Mouse (Mus musculus) E14TG2a.4 (cell line): ENCODE results near the gene Zfp786.

ENCODE experiments used
- H3K27me3 ChIP-seq: 2 replicates; pipeline ENCODE4 v1.6.1; 2014; ENCODE audit warnings: low read length, control low read depth; ENCODE audit not compliant: insufficient read depth
- H3K36me3 ChIP-seq: 2 replicates; pipeline ENCODE4 v1.6.1; 2014; ENCODE audit warnings: low read length, control low read depth; ENCODE audit not compliant: insufficient read depth
- H3K4me1 ChIP-seq: replicated peaks from 2 replicates; pipeline ENCODE4 v1.6.1; 2014; ENCODE audit warnings: low read depth, low read length, control low read depth
- H3K4me3 ChIP-seq: replicated peaks from 2 replicates; pipeline ENCODE4 v1.5.1; 2014; ENCODE audit warnings: mild to moderate bottlenecking, low read length
- H3K9me3 ChIP-seq: 2 replicates; pipeline ENCODE4 v1.6.1; 2014; ENCODE audit warnings: low read length, control low read depth
- CTCF ChIP-seq: conservative IDR thresholded peaks from 2 replicates; pipeline ENCODE4 v1.5.1; 2014; ENCODE audit warnings: low read length
- NANOG ChIP-seq: IDR thresholded peaks from 2 replicates; pipeline ENCODE4 v1.6.1; 2014; ENCODE audit warnings: borderline replicate concordance, low read length, mixed read lengths
- POU5F1 ChIP-seq: IDR thresholded peaks from 2 replicates; pipeline ENCODE4 v1.6.1; 2014; ENCODE audit warnings: low read length, borderline replicate concordance

Zfp786 gene

DNA sequence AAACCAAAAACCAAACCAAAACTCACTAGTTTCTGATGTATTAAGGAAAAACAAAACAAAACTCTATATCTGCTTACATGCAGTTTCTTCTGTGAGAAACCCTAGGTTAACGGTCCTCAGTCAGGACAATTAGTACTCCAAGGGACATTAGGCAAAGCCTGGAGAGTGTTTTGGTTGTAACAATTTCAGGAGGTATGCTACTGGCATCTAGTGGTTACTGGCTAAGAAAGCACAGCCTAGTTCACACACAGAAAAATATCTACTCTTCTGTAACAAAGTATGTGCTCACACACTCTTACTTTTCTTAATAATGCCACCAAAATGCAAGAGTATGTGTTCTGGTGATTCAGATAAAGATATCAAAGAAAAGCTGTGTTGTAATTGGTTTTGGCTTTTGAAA lies 1.7 kb downstream of the Zfp786 start:
- Histone ChIP-seq H3K9me3 (no peaks in the 10 kb centered on the region), H3K4me3 (no peak overlapping the region), H3K36me3 (no peaks in the 10 kb centered on the region), H3K27me3 (peaks cover 9% of the 10 kb centered on the region), H3K4me1 (peaks cover 24% of the 10 kb centered on the region)
- no peak for TF ChIP-seq CTCF
- TF ChIP-seq POU5F1, result no peak
- no peak for TF ChIP-seq NANOG

DNA sequence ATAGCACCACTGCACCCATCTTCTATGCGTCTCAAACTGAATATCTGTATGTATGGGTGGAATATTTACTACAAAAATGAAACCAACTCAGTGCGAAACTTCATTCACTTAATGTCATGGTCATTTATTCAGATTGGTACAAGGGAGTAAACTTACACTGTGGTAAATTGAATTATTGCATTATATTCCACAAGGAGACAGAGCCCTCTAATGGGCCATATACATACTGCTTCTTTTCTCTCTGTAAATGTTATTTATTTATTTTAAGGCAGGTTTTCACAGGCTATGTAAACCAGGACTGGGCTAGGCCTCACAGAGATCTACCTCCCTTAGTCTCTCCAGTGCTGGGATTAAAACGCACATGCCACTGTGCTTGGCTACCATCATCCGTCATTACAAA lies 3.2 kb downstream of the Zfp786 start:
- TF ChIP-seq NANOG (no peak), CTCF (no peak), POU5F1 (no peak)
- no peak overlapping the region for H3K4me3 ChIP-seq
- H3K27me3 ChIP-seq, result peaks cover 6% of the 10 kb centered on the region; the same call in 1 of the 2 replicates
- no peaks in the 10 kb centered on the region for H3K36me3 ChIP-seq
- H3K9me3 ChIP-seq, result no peaks in the 10 kb centered on the region
- H3K4me1 ChIP-seq, result peaks cover 39% of the 10 kb centered on the region

DNA sequence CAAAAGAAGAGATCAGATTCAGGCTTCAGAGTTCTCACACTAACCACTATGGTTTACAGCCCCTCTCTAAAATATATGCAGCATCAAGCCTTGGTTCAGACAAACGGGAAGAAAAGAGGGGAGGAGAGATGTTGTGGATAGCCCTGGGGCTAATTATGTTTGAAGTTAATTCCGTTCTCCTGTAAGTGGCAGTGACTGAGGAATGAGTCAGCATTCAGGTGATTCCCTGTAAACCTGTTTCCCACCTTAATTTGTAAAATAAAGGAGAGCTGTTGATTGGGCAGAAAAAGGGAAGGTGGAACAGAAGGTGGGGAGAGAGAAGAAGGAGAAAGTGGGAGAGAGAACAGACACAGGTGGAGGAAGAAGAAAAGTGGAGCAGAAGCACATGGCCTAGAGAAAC lies 6.4 kb downstream of the Zfp786 start:
- Histone ChIP-seq H3K4me3 (0 out of 2 replicates have a peak overlapping the region, but pooled peaks have one; percentile 17), H3K36me3 (peaks cover 10% of the 10 kb centered on the region; the same call in 1 of the 2 replicates), H3K9me3 (no peaks in the 10 kb centered on the region), H3K4me1 (peaks cover 57% of the 10 kb centered on the region), H3K27me3 (peaks cover 13% of the 10 kb centered on the region)
- TF ChIP-seq NANOG (no peak), POU5F1 (no peak), CTCF (no peak)

DNA sequence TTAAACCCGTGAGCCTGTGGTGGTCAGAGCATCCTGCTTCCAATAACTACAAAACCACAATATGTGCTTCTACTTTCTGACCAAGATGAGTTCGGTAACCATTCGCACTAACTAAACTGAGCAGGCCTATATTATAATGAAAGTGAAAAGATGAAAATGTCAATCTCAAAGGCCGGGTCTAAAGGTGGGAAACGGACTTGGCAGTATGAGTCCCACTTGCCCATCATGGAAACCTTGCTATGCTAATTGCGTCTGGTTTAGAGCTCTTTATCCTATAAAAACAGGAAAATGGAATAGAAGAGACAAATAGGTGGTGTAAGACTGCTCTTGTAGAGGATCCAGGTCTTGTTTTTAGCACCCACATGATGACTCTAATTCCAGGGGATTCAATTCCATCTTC lies 8.9 kb downstream of the Zfp786 start:
- Histone ChIP-seq H3K36me3 (peaks cover 10% of the 10 kb centered on the region; the same call in 1 of the 2 replicates), H3K9me3 (no peaks in the 10 kb centered on the region), H3K27me3 (peaks cover 12% of the 10 kb centered on the region; the same call in 1 of the 2 replicates), H3K4me3 (no peak overlapping the region), H3K4me1 (peaks cover 62% of the 10 kb centered on the region)
- no peak for TF ChIP-seq NANOG

DNA sequence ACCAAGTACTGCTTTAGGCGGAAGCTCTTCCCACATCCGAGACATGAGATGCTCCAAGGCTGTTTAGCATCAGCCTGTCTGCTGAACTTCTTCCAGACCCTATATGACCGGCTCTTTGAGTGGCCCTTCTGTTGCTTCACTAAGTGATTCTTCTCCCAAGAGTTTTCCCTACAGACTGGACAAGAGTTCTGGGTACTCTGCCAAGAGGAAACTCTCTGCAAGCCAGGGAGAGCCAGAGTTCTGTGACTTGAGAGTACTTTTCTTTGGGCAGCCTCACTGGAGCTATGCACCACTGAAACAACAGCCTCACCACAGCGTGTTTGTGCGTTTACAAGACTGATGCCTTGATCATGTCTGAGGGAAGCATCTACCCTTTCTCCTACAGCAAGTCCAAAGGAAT lies 9.4 kb downstream of the Zfp786 start:
- TF ChIP-seq CTCF, result no peak
- no peak for TF ChIP-seq NANOG
- no peak for TF ChIP-seq POU5F1
- Histone ChIP-seq H3K36me3 (peaks cover 10% of the 10 kb centered on the region; the same call in 1 of the 2 replicates), H3K9me3 (no peaks in the 10 kb centered on the region), H3K4me3 (no peak overlapping the region), H3K4me1 (peaks cover 62% of the 10 kb centered on the region), H3K27me3 (peaks cover 12% of the 10 kb centered on the region; the same call in 1 of the 2 replicates)

DNA sequence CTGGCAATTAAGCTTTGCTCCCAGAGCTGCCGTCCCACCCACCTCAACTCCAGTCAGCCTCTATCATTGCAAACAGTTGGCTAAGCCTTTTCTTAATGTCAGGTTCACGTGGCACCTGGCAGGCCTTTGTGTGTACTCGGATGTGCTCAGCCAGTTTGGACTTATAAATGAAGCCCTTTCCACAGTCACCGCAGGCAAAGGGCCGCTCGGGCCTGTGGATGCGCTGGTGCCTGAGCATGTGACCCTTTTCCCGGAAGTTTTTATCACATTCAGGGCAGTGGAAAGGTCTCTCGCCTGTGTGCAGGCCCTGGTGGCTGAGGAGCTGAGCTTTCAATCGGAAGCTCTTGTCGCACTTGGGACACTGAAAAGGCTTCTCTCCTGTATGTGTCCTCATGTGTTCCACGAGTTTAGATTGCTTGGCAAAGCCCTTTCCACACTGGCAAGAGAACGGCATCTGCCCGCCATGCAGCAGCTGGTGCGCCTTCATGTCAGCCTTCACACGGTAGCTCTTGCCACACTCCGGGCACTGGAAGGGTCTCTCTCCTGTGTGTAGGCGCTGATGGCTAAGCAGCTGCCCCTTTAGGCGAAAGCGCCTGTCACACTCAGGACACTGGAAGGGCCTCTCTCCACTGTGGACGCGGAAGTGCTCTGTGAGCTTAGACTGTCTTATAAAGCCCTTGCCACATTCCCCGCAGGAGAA lies 10.9 kb downstream of the Zfp786 start:
- peaks cover 12% of the 10 kb centered on the region; the same call in 1 of the 2 replicates for H3K27me3 ChIP-seq
- no peak for TF ChIP-seq NANOG
- no peak for TF ChIP-seq CTCF
- TF ChIP-seq POU5F1, result no peak
- H3K4me3 ChIP-seq, result peak overlapping the region; percentile 72
- H3K36me3 ChIP-seq, result peaks cover 10% of the 10 kb centered on the region; the same call in 1 of the 2 replicates
- H3K4me1 ChIP-seq, result peaks cover 65% of the 10 kb centered on the region
- no peaks in the 10 kb centered on the region for H3K9me3 ChIP-seq

DNA sequence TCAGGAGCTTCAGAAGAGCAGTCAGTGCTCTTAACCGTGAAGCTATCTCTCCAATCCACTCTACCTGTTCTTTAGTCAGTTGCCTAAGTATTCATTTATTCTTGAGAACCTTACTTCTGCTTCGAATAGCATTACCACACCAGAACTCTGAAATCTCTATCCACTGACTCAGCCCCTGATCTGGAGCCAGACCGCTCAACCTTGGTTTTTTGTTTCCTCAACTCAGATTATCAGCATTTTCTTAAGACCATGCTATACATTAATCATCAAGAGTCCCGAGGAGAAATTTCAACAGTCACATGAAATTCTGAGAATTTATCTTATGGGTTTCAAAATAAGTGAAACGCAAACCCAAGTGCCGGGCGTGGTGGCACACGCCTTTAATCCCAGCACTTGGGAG lies 11.9 kb downstream of the Zfp786 start:
- peaks cover 64% of the 10 kb centered on the region for H3K4me1 ChIP-seq

DNA sequence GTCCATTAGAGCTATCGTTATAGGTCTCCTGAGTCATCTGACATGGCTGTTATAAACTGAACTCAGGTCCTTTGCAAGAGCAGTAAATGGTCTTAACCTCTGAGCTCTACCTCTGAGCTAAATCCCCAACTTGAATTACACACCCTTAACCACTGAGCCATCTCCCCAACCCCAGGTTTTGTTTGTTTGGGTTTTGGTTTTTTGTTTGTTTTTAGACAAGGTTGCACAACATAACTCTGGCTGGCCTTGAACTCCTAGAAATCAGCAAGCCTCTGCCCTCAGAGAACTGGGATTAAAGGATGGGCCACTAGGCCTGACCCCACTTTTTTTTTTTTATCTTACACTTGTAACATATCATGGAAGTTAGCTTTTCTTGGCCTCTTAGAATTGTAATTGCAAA lies 14.5 kb downstream of the Zfp786 start:
- peaks cover 13% of the 10 kb centered on the region for H3K36me3 ChIP-seq
- peaks cover 61% of the 10 kb centered on the region for H3K4me1 ChIP-seq
- no peaks in the 10 kb centered on the region for H3K9me3 ChIP-seq
- no peak overlapping the region for H3K4me3 ChIP-seq
- TF ChIP-seq CTCF, result no peak
- no peak for TF ChIP-seq NANOG
- TF ChIP-seq POU5F1, result no peak
- H3K27me3 ChIP-seq, result peaks cover 10% of the 10 kb centered on the region; the same call in 1 of the 2 replicates

More for the DNA sequence above, 11.9 kb downstream of the Zfp786 start:
- Histone ChIP-seq H3K4me3 (no peak overlapping the region), H3K36me3 (peaks cover 10% of the 10 kb centered on the region; the same call in 1 of the 2 replicates), H3K27me3 (peaks cover 12% of the 10 kb centered on the region; the same call in 1 of the 2 replicates), H3K9me3 (no peaks in the 10 kb centered on the region)
- TF ChIP-seq NANOG (no peak), POU5F1 (no peak), CTCF (no peak)
